Mouse (Mus musculus) urinary bladder, postnatal 0 days (tissue): ENCODE measurements around the gene Ddx52. TPM values are rescaled to one million over a fixed set of nuclear protein-coding genes. Genes with fewer than 3 reads are reported as not detected.

ENCODE experiments used
- polyA plus RNA-seq: library from polyadenylated mRNA; unstranded; fragments of >200 nt; fragmentation: Nextera tagmentation; extraction: Ambion mirVana; gene quantifications from 2 replicates; pipeline ENCODE4 v1.2.1, GENCODE M21; 2015

Gene Ddx52
- 15.7 and 19.5 TPM in 2 replicates for polyA plus RNA-seq

GRCm38 (mm10) chr11:83941950-83942840, at the start of gene Ddx52:
Gene Ddx52 (plus strand): TSS chr11:83942062.

GRCm38 (mm10) chr11:83963991-83964921, 22.4 kb downstream of the Ddx52 start, which contains the start of gene Synrg:
Gene Synrg (plus strand): TSS chr11:83964428.

Other genes starting within 250 kb of the Ddx52 start
- 14.2 and 148 TPM in 2 replicates for gene Wfdc17, start 238.1 kb upstream of the Ddx52 start, polyA plus RNA-seq
- gene Wfdc18, start 233.0 kb upstream of the Ddx52 start, polyA plus RNA-seq = not detected in 2 replicates
- gene Wfdc21, start 195.1 kb upstream of the Ddx52 start, polyA plus RNA-seq = 0.57 and 4.9 TPM in 2 replicates
- gene Heatr6, start 188.4 kb upstream of the Ddx52 start, polyA plus RNA-seq = 11.1 and 11.9 TPM in 2 replicates
- 6.0 and 6.3 TPM in 2 replicates for gene Hnf1b, start 92.0 kb upstream of the Ddx52 start, polyA plus RNA-seq
- 6.0 and 8.3 TPM in 2 replicates for gene Synrg, start 22.4 kb downstream of the Ddx52 start, polyA plus RNA-seq
- gene Dusp14, start 127.2 kb downstream of the Ddx52 start, polyA plus RNA-seq = 8.5 and 9.2 TPM in 2 replicates
- gene Tada2a, start 187.5 kb downstream of the Ddx52 start, polyA plus RNA-seq = 11.6 and 13.0 TPM in 2 replicates
- gene Acaca, start 187.6 kb downstream of the Ddx52 start, polyA plus RNA-seq = 4.9 and 7.4 TPM in 2 replicates
- not detected in 2 replicates for gene Gm11437, start 225.4 kb downstream of the Ddx52 start, polyA plus RNA-seq